Mouse (Mus musculus) liver, postnatal 0 days (tissue): ENCODE measurements at regions not wholly inside any gene's neighbourhood (a gene's known extent, or its start where the extent isn't known, plus 50 kb on each side); places are given as distances from the start of the nearest gene placed in this dataset.
A peak's percentile ranks its signal among the peaks of the same experiment; 100 is the strongest.
"Not testable (repeated sequence)": the region's sequence is repeated elsewhere in the genome, so short reads cannot be mapped to it uniquely, and the experiment has no call there.

Source experiments
- ATAC-seq: fragments of 200-750 bp; cut with Nextera tagmentation; 2 replicates; pipeline ENCODE4 v1.8.0; 2017; ENCODE audit warnings: mild to moderate bottlenecking, moderate library complexity
- DNase-seq: peaks from one replicate; pipeline ENCODE4 v3.0.0-alpha.2; 2016
- H3K27ac ChIP-seq: fragments of 300-500 bp; sonication (generic); 2 replicates; pipeline ENCODE4 v1.5.1; 2014; ENCODE audit warnings: antibody characterized with exemption, moderate library complexity, mild to moderate bottlenecking, low read depth
- H3K27me3 ChIP-seq: fragments of 300-500 bp; sonication (generic); 2 replicates; pipeline ENCODE4 v1.6.1; 2014; ENCODE audit warnings: low read length, control low read depth, mixed read lengths; ENCODE audit not compliant: insufficient read depth
- H3K36me3 ChIP-seq: fragments of 300-500 bp; sonication (generic); replicated peaks from 2 replicates; pipeline ENCODE4 v1.6.1; 2014; ENCODE audit warnings: mild to moderate bottlenecking, control low read depth, low read length, moderate library complexity, mixed read lengths; ENCODE audit not compliant: insufficient read depth
- H3K4me1 ChIP-seq: fragments of 300-500 bp; sonication (generic); 2 replicates; pipeline ENCODE4 v1.6.1; 2014; ENCODE audit warnings: antibody characterized with exemption, mild to moderate bottlenecking, control low read depth; ENCODE audit not compliant: insufficient read depth
- H3K4me2 ChIP-seq: fragments of 300-500 bp; sonication (generic); 2 replicates; pipeline ENCODE4 v1.6.1; 2014; ENCODE audit warnings: low read depth, mild to moderate bottlenecking, low read length, moderate library complexity, mixed read lengths
- H3K4me3 ChIP-seq: fragments of 300-500 bp; sonication (generic); 2 replicates; pipeline ENCODE4 v1.5.1; 2014; ENCODE audit warnings: low read depth, low read length
- H3K9ac ChIP-seq: fragments of 300-500 bp; sonication (generic); replicated peaks from 2 replicates; pipeline ENCODE4 v1.6.1; 2014; ENCODE audit warnings: mild to moderate bottlenecking, moderate library complexity
- H3K9me3 ChIP-seq: fragments of 300-500 bp; sonication (generic); 2 replicates; pipeline ENCODE4 v1.6.1; 2016; ENCODE audit warnings: mild to moderate bottlenecking, control low read depth, low read length, mixed read lengths
- CTCF ChIP-seq: sonication (generic); IDR thresholded peaks from 2 replicates; pipeline ENCODE4 v1.5.1; 2016; ENCODE audit warnings: antibody characterized with exemption, low read depth
- EP300 ChIP-seq: IDR thresholded peaks from 2 replicates; pipeline ENCODE4 v1.6.1; 2016; ENCODE audit warnings: antibody characterized with exemption, low read depth, mild to moderate bottlenecking
- WGBS: fragments of 180-500 bp; shearing (Covaris S2); extraction: QIAGEN DNeasy Blood & Tissue Kit; methylation state at CpG from one replicate; pipeline ENCODE4 v1.1.7; 2014; ENCODE audit not compliant: insufficient replicate concordance; 5-methylcytosine and 5-hydroxymethylcytosine counted together

GRCm38 (mm10) chr2:129947847-129948553 is 64.1 kb upstream of the Tgm3 start:
- WGBS, result 49% methylated on average over 20 of the region's 20 CpGs
- H3K9me3 ChIP-seq, result no peaks in the 10 kb centered on the region
- no peaks in the 10 kb centered on the region for H3K4me1 ChIP-seq
- H3K36me3 ChIP-seq, result no peaks in the 10 kb centered on the region
- H3K9ac ChIP-seq, result no peak overlapping the region
- TF ChIP-seq CTCF (no peak), EP300 (no peak)
- DNase-seq, result no peak
- H3K4me2 ChIP-seq, result 0 out of 2 replicates have a peak overlapping the region, but pooled peaks have one; percentile 18
- no peaks in the 10 kb centered on the region for H3K27me3 ChIP-seq
- no peak overlapping the region for H3K27ac ChIP-seq
- no peak for ATAC-seq
- H3K4me3 ChIP-seq, result no peak overlapping the region

- H3K4me1 ChIP-seq, H3K27ac ChIP-seq, H3K4me2 ChIP-seq, H3K9me3 ChIP-seq, H3K9ac ChIP-seq, H3K27me3 ChIP-seq, DNase-seq, H3K36me3 ChIP-seq, ATAC-seq, H3K4me3 ChIP-seq: not testable (repeated sequence)
- WGBS, result 71% methylated on average over 6 of the region's 6 CpGs
These were observed 62.4 kb upstream of the Tgm3 start for GRCm38 (mm10) chr2:129949786-129950185.

GRCm38 (mm10) chr2:129952486-129952885 is 59.7 kb upstream of the Tgm3 start:
- no peak overlapping the region for H3K4me2 ChIP-seq
- H3K9ac ChIP-seq, result no peak overlapping the region
- H3K36me3 ChIP-seq, result no peaks in the 10 kb centered on the region
- 80% methylated on average over 4 of the region's 4 CpGs for WGBS
- ATAC-seq, result no peak
- no peak overlapping the region for H3K27ac ChIP-seq
- H3K4me3 ChIP-seq, result no peak overlapping the region
- H3K4me1 ChIP-seq, result no peaks in the 10 kb centered on the region
- H3K27me3 ChIP-seq, result no peaks in the 10 kb centered on the region
- DNase-seq, result no peak
- H3K9me3 ChIP-seq, result no peaks in the 10 kb centered on the region
- TF ChIP-seq EP300 (no peak), CTCF (no peak)

GRCm38 (mm10) chr2:129955260-129955691 is 56.9 kb upstream of the Tgm3 start:
- no peak overlapping the region for H3K27ac ChIP-seq
- H3K9me3 ChIP-seq, result no peaks in the 10 kb centered on the region
- H3K27me3 ChIP-seq, result no peaks in the 10 kb centered on the region
- no peak overlapping the region for H3K9ac ChIP-seq
- H3K4me2 ChIP-seq, result no peak overlapping the region
- ATAC-seq (no peak), DNase-seq (no peak)
- whole genome bisulfite sequencing, result 59% methylated on average over 8 of the region's 8 CpGs
- TF ChIP-seq EP300, result no peak
- TF ChIP-seq CTCF, result no peak
- H3K36me3 ChIP-seq, result no peaks in the 10 kb centered on the region
- H3K4me1 ChIP-seq, result no peaks in the 10 kb centered on the region
- H3K4me3 ChIP-seq, result no peak overlapping the region

GRCm38 (mm10) chr2:129958120-129958519 is 54.0 kb upstream of the Tgm3 start:
- ATAC-seq, result no peak

GRCm38 (mm10) chr2:129960364-129960763 is 51.8 kb upstream of the Tgm3 start:
- WGBS, result 26% methylated on average over 4 of the region's 4 CpGs
- Histone ChIP-seq H3K9me3 (no peaks in the 10 kb centered on the region), H3K36me3 (no peaks in the 10 kb centered on the region), H3K27ac (no peak overlapping the region), H3K4me2 (no peak overlapping the region), H3K4me1 (no peaks in the 10 kb centered on the region), H3K27me3 (no peaks in the 10 kb centered on the region), H3K9ac (no peak overlapping the region), H3K4me3 (no peak overlapping the region)
- no peak for ATAC-seq
- no peak for DNase-seq
- TF ChIP-seq EP300, result no peak

More at GRCm38 (mm10) chr2:129958120-129958519, 54.0 kb upstream of the Tgm3 start:
- 78% methylated on average over 3 of the region's 3 CpGs for WGBS
- DNase-seq, result no peak
- Histone ChIP-seq H3K4me3 (no peak overlapping the region), H3K4me2 (no peak overlapping the region), H3K4me1 (no peaks in the 10 kb centered on the region), H3K9ac (no peak overlapping the region), H3K27me3 (no peaks in the 10 kb centered on the region), H3K9me3 (no peaks in the 10 kb centered on the region), H3K36me3 (no peaks in the 10 kb centered on the region), H3K27ac (no peak overlapping the region)
- TF ChIP-seq EP300 (no peak), CTCF (no peak)
